Mouse (Mus musculus) MEL-GATA-1-ER (cell line): Measurements from ENCODE around the gene Psma6.

Experiments
- DNase-seq: peaks from one replicate; pipeline ENCODE4 v3.0.0-alpha.2; 2012; ENCODE audit warnings: low read depth; ENCODE audit errors: extremely low read depth

Gene Psma6

DNA sequence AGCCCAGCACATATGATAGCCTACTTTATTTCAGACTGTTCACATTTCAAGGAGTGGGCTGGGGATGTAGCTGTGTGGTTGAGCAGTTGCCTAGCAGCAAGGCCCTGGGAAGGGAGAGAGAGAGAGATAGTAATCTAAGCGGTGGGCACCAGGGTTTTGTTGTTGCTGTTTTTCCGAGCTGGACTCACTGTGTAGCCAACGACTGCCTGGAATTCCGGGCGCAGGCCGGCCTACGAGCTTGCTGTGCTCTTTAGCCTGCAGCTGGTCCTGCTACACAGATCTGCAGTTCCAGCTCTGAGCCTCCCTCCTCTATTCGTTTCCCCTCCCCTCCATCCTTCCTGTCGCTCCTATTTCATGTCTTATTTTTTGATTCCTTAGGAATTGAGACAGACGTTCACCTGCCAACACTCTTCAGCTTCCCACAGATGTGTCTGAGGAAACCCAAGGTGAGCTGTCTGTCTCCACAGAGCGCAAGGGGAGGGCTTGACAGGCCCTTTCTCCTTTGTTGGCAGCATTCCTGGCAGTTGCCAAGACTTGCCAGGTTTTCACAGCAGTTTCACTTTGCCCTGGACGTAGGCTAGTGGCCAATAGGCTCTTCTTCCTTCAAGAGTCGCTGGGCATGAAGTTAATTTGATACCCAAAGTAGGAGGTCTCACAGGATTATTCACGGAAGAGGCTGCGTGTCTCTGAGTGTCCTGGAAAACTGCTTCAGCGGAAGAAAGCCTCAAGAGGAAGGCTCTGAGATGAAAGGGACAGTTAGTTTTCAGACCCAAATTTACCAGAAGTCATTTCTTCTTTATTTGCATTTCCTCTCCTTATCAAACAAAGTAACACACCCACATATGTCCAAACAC lies 80.2 kb downstream of the Psma6 start:
- no peak for DNase-seq

DNA sequence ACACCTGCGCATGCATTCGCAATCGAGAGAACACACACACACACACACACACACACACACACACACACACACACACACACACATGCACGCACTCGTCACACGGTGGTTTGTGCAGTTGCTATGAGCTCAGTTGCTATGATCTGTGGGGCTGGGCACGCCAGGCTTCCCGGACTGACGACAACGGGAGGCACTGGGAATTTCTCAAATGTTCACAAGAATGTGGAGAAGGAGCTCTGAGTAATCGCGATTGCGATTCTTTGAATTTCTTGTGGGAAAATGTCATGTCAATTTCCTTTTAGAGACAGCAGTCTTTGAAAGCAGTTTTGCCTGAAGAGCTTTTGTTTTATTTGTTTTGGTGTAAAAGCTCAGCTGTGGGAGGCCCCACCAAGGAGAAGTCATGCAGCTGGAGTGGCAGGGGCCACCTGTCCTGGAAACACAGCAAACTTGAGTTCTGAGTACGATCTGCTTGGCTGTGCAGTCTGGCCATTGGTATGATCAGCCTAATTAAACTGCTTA lies 80.9 kb downstream of the Psma6 start:
- DNase-seq = no peak

DNA sequence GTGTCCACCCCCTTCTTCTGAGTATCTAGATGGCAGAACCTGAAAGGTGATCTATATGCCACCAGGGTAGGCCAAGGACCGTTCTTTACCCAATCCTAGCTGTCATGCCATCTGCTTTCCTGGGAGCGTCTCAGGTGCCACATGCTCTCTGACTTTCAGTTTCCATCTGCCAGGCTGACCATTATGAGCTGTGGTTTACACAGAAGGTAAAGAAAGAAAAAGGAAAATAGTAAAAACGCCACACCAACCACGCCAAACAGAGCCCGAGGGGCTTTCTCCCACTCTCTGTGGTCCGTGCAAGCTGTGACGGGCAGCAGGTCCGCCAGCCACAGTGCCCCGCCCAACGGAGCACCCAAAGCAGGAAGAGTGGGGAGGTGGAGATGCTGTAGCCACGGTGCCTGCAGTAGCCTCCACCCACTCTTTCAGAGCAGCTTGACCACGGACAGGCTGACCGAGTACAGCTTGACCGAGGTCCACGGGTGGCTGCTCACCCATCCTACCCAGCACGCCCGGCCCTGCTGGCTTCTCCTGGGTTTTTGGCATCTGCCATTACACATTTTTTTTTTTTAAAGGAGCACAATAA lies 81.5 kb downstream of the Psma6 start:
- DNase-seq = no peak

- no peak for DNase-seq
These were observed 82.2 kb downstream of the Psma6 start for GRCm38 (mm10) chr12:55466088-55466701.

GRCm38 (mm10) chr12:55466816-55467215 lies 82.8 kb downstream of the Psma6 start:
- DNase-seq = no peak

GRCm38 (mm10) chr12:55467331-55468180 lies 83.5 kb downstream of the Psma6 start:
- DNase-seq = no peak
